Mouse (Mus musculus): ENCODE data around the gene Gpx2.

Gene Gpx2

GRCm38 (mm10) chr12:76795350-76795749 is at the start of gene Gpx2:
Gene Gpx2, minus strand, starts transcription at chr12:76795554.
- DNase-seq (ENCODE audit: low read depth, low spot score) = peak; percentile 63

DNA sequence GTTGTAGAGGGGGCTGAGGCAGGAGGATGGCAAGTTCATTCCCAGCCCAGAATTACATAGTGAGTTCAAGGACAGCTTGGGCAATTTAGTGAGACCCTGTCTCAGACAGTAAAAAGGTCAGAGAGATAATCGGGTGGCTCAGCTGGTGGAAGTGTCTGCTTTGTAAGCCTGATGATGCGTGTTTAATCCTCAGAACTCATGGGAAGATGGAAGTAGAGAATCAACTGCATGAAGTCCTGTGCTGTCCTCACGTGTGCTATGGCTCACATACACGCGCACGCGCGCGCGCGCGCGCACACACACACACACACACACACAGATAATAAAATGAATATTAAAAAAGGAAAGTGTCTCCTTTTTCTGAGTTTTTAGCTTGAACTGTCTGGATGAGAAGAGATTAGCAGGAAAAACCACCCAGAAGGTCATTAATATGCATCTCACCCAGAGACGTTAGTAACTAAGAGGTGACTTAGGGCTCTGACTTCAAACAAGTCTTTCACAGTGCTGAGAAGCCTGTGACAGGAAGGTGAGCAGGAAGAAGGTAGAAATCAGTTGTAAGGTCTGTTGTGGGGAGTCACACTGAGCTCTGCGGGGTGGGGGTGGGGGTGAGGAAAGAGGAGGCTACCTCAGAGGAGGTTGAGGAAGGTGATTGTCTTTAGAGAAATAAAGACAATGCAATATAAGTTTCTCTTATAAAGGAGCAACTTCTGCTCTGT is 49.1 kb upstream of the Gpx2 start:
- no peak for DNase-seq (ENCODE audit: low read depth, low spot score)

- DNase-seq (ENCODE audit: low read depth, low spot score) = peak; percentile 92
Observed at GRCm38 (mm10) chr12:76840081-76840480, 44.7 kb upstream of the Gpx2 start.

- no peak for DNase-seq (ENCODE audit: low read depth, low spot score)
Observed at GRCm38 (mm10) chr12:76839298-76839697, 43.9 kb upstream of the Gpx2 start.

GRCm38 (mm10) chr12:76837844-76838650 is 42.7 kb upstream of the Gpx2 start:
- DNase-seq (ENCODE audit: low read depth, low spot score) = no peak

DNA sequence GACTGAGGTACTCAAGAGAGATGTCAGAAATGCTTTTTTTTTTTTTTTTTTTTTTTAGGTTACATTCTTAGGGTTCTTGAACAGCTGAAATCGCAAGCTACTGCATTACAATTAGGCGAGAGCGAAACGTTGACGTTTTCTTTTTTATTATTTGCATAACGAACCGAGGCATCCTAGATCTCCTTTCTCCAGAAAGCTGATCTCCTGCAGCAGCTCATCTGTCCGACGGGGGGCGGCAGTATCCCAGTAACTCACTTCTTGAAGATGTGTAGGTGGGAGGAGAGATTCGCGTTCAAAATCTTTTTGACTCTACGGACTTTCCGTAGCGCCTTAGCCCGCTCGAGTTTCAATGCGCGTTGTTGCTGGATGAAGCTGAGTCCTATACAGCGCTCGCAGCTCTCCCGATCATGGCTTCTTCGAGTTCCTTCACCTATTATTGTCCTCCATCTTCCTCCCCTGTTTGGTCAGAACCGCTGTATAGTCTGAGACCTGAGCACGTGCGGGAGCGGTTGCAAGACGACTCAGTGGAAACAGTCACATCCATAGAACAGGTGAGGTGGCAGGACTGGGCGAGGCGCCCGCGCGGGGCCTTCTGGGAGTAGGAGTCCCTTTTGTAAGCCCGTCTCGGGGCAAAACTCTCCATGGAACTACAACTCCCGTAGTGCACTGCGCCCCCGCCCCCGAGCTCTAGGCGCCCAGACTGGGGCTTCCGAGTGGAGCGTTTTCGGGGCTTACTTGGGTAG is 41.9 kb upstream of the Gpx2 start:
- DNase-seq (ENCODE audit: low read depth, low spot score) = peak; percentile 99

DNA sequence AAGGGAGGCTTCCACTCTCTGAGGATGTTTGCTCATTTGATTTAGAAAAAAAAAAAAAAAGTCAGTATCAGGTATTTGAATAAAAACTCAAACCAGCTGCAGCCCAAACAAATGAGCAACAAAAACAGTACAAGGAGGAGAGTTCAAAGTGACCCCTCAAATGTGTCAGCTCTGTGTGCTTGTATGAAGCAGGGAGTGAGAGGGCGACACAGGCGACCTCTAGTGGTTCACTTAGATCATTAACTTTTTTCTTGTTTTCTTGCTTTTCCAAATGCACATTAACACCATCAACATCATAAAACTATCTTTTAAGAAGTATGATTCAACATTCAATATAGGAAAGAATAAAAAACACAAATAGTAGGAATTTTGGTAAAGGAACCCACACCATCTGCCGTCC is 37.4 kb upstream of the Gpx2 start:
- DNase-seq (ENCODE audit: low read depth, low spot score) = peak; percentile 66

GRCm38 (mm10) chr12:76825283-76825682 is 29.9 kb upstream of the Gpx2 start:
- no peak for DNase-seq (ENCODE audit: low read depth, low spot score)

DNA sequence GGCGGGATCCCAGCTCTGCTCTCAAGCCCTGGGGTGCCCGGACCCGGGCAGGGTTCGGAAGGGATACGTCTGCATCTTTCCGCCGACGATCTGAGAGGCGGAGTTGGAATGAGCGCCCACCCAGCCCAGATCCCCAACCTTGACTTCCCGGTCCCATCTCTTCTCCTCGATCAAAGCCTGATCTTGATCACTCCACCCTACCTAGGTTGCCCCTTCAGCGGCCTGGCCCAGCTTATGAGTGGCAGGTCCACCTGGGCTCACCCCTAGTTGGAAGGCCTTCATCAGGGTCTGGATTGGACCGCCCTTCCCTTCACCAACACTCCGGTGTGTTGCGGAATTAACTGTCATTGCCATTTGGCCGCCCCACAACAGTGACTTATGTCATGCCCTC is 27.3 kb upstream of the Gpx2 start, which contains the start of gene Rab15:
Gene Rab15, minus strand, starts transcription at position 258 of the 391 bp plus-strand sequence.
- DNase-seq (ENCODE audit: low read depth, low spot score) = peak; percentile 55

DNA sequence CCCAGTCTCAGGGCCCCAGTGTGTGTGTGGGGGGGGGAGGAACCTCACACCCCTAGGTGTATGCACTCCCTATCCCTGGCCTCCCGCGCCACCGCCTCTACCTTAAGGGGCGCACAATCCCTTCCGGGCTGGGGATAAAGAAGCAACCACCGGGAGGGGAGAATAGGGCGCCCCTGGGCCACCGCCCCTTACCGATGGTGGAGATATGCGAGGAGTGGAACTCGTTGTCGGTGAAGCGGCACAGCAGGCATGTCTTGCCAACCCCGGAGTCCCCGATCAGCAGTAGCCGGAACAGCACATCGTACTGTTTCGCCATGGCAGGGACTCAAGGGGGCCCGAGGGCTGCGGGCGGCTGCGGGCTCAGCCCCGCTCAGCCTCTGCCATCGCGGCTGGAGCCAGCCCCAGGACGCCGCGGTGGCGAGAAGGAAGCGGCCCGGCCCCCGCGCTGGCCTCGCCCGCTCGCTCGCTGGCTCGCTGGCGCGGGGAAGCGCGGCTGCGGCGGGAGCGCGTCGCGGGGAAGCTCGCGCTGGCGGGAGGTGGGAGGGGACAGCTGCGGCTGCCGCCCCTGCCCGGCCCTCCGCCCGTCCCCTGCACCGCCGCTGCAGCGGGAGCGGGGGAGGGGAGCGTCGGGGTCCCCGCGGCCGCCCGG is 26.8 kb upstream of the Gpx2 start:
- peak; percentile 60 for DNase-seq (ENCODE audit: low read depth, low spot score)

DNA sequence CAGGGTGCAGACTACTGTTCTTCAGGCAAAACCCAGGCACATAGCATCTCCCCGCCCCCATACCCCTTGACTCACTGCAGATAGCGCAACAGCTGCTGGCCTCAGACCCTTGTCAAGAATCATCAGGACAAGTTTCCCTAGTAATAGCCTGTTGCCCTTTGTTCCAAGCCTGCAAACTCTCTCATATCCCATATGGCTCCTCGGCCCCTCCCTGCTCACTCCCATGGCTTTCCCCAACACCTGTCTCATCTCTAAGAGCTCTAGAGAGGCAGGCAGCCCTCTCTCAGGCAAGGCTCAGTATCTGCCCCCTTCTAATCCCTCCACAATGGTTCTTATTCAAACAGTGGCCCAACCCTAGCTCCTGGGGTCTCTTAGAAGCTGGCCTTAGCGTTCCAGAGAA is 25.3 kb upstream of the Gpx2 start:
- DNase-seq (ENCODE audit: low read depth, low spot score) = no peak

GRCm38 (mm10) chr12:76819816-76820215 is 24.5 kb upstream of the Gpx2 start:
- no peak for DNase-seq (ENCODE audit: low read depth, low spot score)

- no peak for DNase-seq (ENCODE audit: low read depth, low spot score)
Observed at GRCm38 (mm10) chr12:76818908-76819307, 23.6 kb upstream of the Gpx2 start.

DNA sequence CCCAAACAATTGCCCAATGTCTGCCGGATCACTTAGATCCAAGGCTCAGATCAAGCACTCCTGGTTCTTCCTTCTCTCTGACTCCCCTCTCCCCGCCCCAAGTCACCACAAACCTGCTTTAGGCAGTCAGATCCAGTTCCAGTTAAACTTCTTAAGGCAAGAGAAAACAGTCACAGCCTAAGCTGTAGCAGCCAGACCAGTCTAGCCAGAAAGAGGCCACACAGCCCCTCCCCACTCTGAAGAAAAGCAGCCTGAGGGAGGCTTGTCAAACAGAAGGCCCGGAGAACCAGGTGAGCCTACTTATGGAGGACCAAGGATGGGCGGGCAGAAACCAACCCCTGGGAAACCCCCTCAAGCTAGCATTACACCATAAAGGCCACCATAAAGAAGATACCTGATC is 22.8 kb upstream of the Gpx2 start:
- DNase-seq (ENCODE audit: low read depth, low spot score) = peak; percentile 80

GRCm38 (mm10) chr12:76817176-76817575 is 21.8 kb upstream of the Gpx2 start:
- no peak for DNase-seq (ENCODE audit: low read depth, low spot score)

GRCm38 (mm10) chr12:76816720-76817119 is 21.4 kb upstream of the Gpx2 start:
- no peak for DNase-seq (ENCODE audit: low read depth, low spot score)

- no peak for DNase-seq (ENCODE audit: low read depth, low spot score)
Observed at GRCm38 (mm10) chr12:76814120-76814519, 18.8 kb upstream of the Gpx2 start.

- no peak for DNase-seq (ENCODE audit: low read depth, low spot score)
Observed at GRCm38 (mm10) chr12:76813543-76813942, 18.2 kb upstream of the Gpx2 start.

DNA sequence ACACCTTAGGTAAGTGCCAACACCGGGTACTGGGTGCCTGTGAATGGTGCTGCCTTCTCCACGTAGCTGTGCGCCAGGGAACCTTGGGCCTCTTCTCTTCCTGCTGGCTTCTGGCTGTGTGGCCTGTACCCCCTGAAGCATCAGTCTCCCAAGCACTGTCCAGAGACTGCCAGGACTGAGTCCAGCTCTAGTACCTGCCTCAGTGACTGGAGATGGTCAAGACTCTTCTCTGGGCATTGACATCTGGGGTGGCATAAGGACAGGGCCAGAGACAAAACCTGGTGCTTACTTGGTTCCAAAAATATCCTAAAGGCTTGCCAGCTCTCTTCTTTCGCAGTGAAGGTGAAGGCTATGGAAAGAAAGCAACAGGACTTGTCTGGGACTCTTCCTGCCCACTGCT is 15.7 kb upstream of the Gpx2 start:
- DNase-seq (ENCODE audit: low read depth, low spot score) = no peak

GRCm38 (mm10) chr12:76810491-76810890 is 15.1 kb upstream of the Gpx2 start:
- DNase-seq (ENCODE audit: low read depth, low spot score) = no peak

DNA sequence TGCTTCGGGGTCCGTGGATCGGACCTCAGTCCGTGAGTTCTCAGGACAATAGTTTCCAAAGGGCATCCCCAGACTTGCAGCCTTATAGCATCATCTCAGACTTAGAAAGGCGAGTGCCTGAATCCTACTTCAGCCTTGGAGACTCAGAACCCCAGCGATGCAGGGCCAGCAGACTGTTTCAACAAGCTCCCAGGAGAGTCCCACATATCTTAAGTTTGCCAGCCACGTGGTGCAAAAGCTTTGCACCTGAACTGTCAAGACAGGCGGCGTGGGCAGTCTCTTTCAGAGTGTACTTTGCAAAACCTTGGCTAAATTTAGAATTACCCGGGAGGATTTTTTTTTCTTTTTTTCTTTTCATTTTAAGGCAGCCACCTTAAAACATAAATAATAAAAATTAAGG is 12.4 kb upstream of the Gpx2 start:
- DNase-seq (ENCODE audit: low read depth, low spot score) = no peak
